Mouse (Mus musculus) intestine, embryonic 14.5 days (tissue): ENCODE measurements at regions not wholly inside any gene's neighbourhood (a gene's known extent, or its start where the extent isn't known, plus 50 kb on each side); places are given as distances from the start of the nearest gene placed in this dataset.

ENCODE experiments used
- ATAC-seq: fragments of 200-750 bp; cut with Nextera tagmentation; replicated peaks from 2 replicates; pipeline ENCODE4 v1.8.0; 2017; ENCODE audit warnings: low read depth, moderate number of reproducible peaks, moderate TSS enrichment, moderate library complexity; ENCODE audit not compliant: low FRiP score, low TSS enrichment
- DNase-seq: peaks from one replicate; pipeline ENCODE4 v3.0.0-alpha.2; 2018; ENCODE audit warnings: low spot score
- H3K27ac ChIP-seq: fragments of 300-500 bp; sonication (generic); 2 replicates; pipeline ENCODE4 v1.5.1; 2014; ENCODE audit warnings: low read depth, mild to moderate bottlenecking, control low read depth
- H3K27me3 ChIP-seq: fragments of 300-500 bp; sonication (generic); replicated peaks from 2 replicates; pipeline ENCODE4 v1.6.1; 2014; ENCODE audit warnings: low read length, control low read depth; ENCODE audit not compliant: control insufficient read depth, insufficient read depth
- H3K36me3 ChIP-seq: fragments of 300-500 bp; sonication (generic); 2 replicates; pipeline ENCODE4 v1.6.1; 2014; ENCODE audit warnings: low read length, control low read depth; ENCODE audit not compliant: control insufficient read depth, insufficient read depth
- H3K4me1 ChIP-seq: fragments of 300-500 bp; sonication (generic); replicated peaks from 2 replicates; pipeline ENCODE4 v1.6.1; 2014; ENCODE audit warnings: low read length, control low read depth, mixed read lengths; ENCODE audit not compliant: control insufficient read depth, insufficient read depth
- H3K4me2 ChIP-seq: fragments of 300-500 bp; sonication (generic); 2 replicates; pipeline ENCODE4 v1.6.1; 2014; ENCODE audit warnings: low read length
- H3K4me3 ChIP-seq: fragments of 300-500 bp; sonication (generic); 2 replicates; pipeline ENCODE4 v1.5.1; 2014; ENCODE audit warnings: low read depth, low read length, control low read depth, mixed read lengths
- H3K9ac ChIP-seq: fragments of 300-500 bp; sonication (generic); 2 replicates; pipeline ENCODE4 v1.6.1; 2014; ENCODE audit warnings: mild to moderate bottlenecking, low read length
- H3K9me3 ChIP-seq: fragments of 300-500 bp; sonication (generic); 2 replicates; pipeline ENCODE4 v1.6.1; 2016; ENCODE audit warnings: low read length, control low read depth; ENCODE audit not compliant: control insufficient read depth
- WGBS: fragments of 180-500 bp; shearing (Covaris S2); extraction: QIAGEN DNeasy Blood & Tissue Kit; methylation state at CpG from one replicate; pipeline ENCODE4 v1.1.7; 2014; 5-methylcytosine and 5-hydroxymethylcytosine counted together

DNA sequence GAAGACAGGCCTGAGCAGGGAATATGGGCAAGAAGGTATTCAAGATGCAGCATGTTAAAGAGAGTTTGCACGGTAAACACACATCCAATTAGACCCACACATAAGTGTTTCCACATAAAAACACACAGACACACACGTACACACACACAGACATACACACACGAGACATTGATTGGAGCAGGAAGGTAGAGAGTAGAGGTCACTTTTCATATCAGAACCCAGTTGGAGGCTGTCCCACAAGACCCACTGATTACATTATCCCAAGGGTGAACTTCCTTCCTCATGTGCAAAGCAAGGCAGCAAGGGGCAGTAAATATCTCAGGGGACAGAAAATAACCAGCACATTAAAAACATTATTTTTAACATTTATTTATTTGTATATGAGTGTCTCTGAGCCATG lies 78.2 kb upstream of the Tnfaip3 start:
- Histone ChIP-seq H3K4me3 (no peak overlapping the region), H3K4me2 (no peak overlapping the region), H3K9me3 (no peaks in the 10 kb centered on the region), H3K4me1 (no peaks in the 10 kb centered on the region), H3K27ac (no peak overlapping the region), H3K36me3 (no peaks in the 10 kb centered on the region), H3K9ac (no peak overlapping the region), H3K27me3 (no peaks in the 10 kb centered on the region)
- DNase-seq, result no peak
- WGBS, result 79% methylated on average over 3 of the region's 3 CpGs
- ATAC-seq, result no peak

DNA sequence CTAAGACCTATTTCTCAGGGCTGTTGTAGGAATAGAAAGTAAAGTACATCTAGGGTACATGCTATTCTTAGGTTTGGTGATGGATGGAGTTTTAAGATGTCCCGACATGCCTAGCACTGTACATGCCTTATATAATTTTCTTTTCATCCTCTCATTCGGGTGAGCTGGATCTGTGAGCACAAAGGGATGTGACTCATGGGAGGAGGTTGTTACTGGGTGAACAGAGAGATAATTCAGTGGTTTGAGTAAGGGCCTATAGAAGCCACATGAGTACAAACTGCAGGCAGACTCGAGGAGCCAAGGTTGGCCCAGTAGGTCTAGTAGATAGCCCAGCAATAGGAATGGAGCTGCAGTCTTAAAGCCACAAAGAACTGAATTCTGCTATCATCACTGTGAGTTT lies 76.5 kb upstream of the Tnfaip3 start:
- H3K4me2 ChIP-seq, result no peak overlapping the region
- H3K27me3 ChIP-seq, result no peaks in the 10 kb centered on the region
- H3K27ac ChIP-seq, result no peak overlapping the region
- DNase-seq (no peak), ATAC-seq (no peak)
- no peak overlapping the region for H3K4me3 ChIP-seq
- 83% methylated on average over 3 of the region's 3 CpGs for WGBS
- H3K36me3 ChIP-seq, result no peaks in the 10 kb centered on the region
- H3K4me1 ChIP-seq, result no peaks in the 10 kb centered on the region
- H3K9me3 ChIP-seq, result no peaks in the 10 kb centered on the region
- H3K9ac ChIP-seq, result no peak overlapping the region

DNA sequence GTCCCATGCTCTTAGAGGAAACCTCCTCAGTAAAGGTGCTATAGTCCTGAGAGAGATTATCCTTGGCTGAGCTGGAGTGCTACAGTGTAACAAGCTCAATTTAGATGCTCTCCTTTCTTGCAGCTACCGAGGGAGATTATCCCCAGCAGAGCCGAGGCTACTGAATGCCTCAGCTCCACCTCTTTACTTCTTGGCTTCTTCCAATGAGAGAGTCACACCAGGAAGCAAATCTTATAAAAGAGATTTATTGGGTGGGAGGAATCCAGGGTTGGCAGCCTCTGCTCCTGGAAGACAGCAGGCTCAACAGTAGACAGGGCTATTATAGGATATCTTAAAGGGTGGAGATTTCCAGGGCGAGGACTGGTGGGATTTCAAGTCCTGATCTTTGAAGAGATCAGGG lies 75.7 kb upstream of the Tnfaip3 start:
- DNase-seq (no peak), ATAC-seq (no peak)

GRCm38 (mm10) chr10:19086995-19087394 lies 71.5 kb upstream of the Tnfaip3 start:
- 81% methylated on average over 1 of the region's 1 CpGs for WGBS
- no peak for ATAC-seq
- H3K4me3 ChIP-seq, result no peak overlapping the region
- H3K27me3 ChIP-seq, result no peaks in the 10 kb centered on the region
- H3K36me3 ChIP-seq, result no peaks in the 10 kb centered on the region
- H3K9ac ChIP-seq, result no peak overlapping the region
- no peaks in the 10 kb centered on the region for H3K4me1 ChIP-seq
- H3K4me2 ChIP-seq, result no peak overlapping the region
- H3K27ac ChIP-seq, result no peak overlapping the region
- H3K9me3 ChIP-seq, result no peaks in the 10 kb centered on the region
- DNase-seq, result no peak

More for the DNA sequence above, 75.7 kb upstream of the Tnfaip3 start:
- 65% methylated on average over 3 of the region's 3 CpGs for WGBS
- Histone ChIP-seq H3K9ac (no peak overlapping the region), H3K36me3 (no peaks in the 10 kb centered on the region), H3K4me1 (no peaks in the 10 kb centered on the region), H3K27me3 (no peaks in the 10 kb centered on the region), H3K4me3 (no peak overlapping the region), H3K27ac (no peak overlapping the region), H3K9me3 (no peaks in the 10 kb centered on the region), H3K4me2 (no peak overlapping the region)

- DNase-seq (no peak), ATAC-seq (no peak)
- 90% methylated on average over 4 of the region's 4 CpGs for WGBS
- no peak overlapping the region for H3K4me3 ChIP-seq
- H3K9ac ChIP-seq, result no peak overlapping the region
- H3K4me1 ChIP-seq, result no peaks in the 10 kb centered on the region
- no peak overlapping the region for H3K27ac ChIP-seq
- no peaks in the 10 kb centered on the region for H3K9me3 ChIP-seq
- H3K4me2 ChIP-seq, result no peak overlapping the region
- no peaks in the 10 kb centered on the region for H3K27me3 ChIP-seq
- no peaks in the 10 kb centered on the region for H3K36me3 ChIP-seq
Measured at GRCm38 (mm10) chr10:19082136-19082535, 66.7 kb upstream of the Tnfaip3 start.

GRCm38 (mm10) chr10:19078047-19078446 lies 62.6 kb upstream of the Tnfaip3 start:
- Histone ChIP-seq H3K9me3 (no peaks in the 10 kb centered on the region), H3K27ac (no peak overlapping the region), H3K4me2 (no peak overlapping the region), H3K9ac (no peak overlapping the region), H3K27me3 (no peaks in the 10 kb centered on the region), H3K4me3 (no peak overlapping the region), H3K36me3 (no peaks in the 10 kb centered on the region), H3K4me1 (no peaks in the 10 kb centered on the region)
- no peak for ATAC-seq
- whole genome bisulfite sequencing, result 84% methylated on average over 4 of the region's 4 CpGs
- DNase-seq, result no peak

GRCm38 (mm10) chr10:19068377-19068776 lies 52.9 kb upstream of the Tnfaip3 start:
- no peak overlapping the region for H3K9ac ChIP-seq
- H3K4me2 ChIP-seq, result no peak overlapping the region
- no peaks in the 10 kb centered on the region for H3K27me3 ChIP-seq
- no peaks in the 10 kb centered on the region for H3K36me3 ChIP-seq
- WGBS, result 84% methylated on average over 5 of the region's 5 CpGs
- H3K4me3 ChIP-seq, result no peak overlapping the region
- DNase-seq, result no peak
- H3K4me1 ChIP-seq, result no peaks in the 10 kb centered on the region
- no peak overlapping the region for H3K27ac ChIP-seq
- ATAC-seq, result no peak
- H3K9me3 ChIP-seq, result no peaks in the 10 kb centered on the region

DNA sequence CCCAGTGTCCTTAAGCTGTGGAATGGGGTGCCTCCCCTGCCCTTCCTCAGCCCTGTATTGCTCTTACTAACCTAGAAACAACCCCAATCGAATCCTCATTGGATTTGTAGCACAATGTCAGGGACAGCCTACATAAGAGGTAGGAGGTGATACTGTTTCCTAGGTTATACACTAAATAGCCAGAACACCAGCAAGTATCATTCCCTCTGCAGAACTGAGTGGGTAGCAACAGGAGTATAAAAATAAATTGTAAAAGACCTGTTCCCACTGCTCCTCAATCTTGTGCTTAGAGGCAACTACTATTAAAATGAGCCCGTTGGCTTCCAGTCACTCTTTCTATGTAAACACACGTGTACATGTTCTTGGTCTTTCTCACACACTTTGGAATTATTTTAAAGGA lies 52.2 kb upstream of the Tnfaip3 start:
- H3K4me1 ChIP-seq, result no peaks in the 10 kb centered on the region
- no peak for ATAC-seq
- H3K4me3 ChIP-seq, result no peak overlapping the region
- H3K9ac ChIP-seq, result no peak overlapping the region
- H3K27me3 ChIP-seq, result no peaks in the 10 kb centered on the region
- no peak overlapping the region for H3K4me2 ChIP-seq
- H3K9me3 ChIP-seq, result no peaks in the 10 kb centered on the region
- H3K27ac ChIP-seq, result no peak overlapping the region
- H3K36me3 ChIP-seq, result no peaks in the 10 kb centered on the region
- 83% methylated on average over 3 of the region's 3 CpGs for WGBS
- DNase-seq, result no peak

- ATAC-seq (no peak), DNase-seq (no peak)
- Histone ChIP-seq H3K27me3 (no peaks in the 10 kb centered on the region), H3K9ac (no peak overlapping the region), H3K4me1 (no peaks in the 10 kb centered on the region; the same call in 1 of the 2 replicates), H3K9me3 (no peaks in the 10 kb centered on the region), H3K4me3 (no peak overlapping the region), H3K27ac (no peak overlapping the region), H3K36me3 (no peaks in the 10 kb centered on the region), H3K4me2 (no peak overlapping the region)
- WGBS, result 87% methylated on average over 5 of the region's 5 CpGs
Measured at GRCm38 (mm10) chr10:19066821-19067350, 51.4 kb upstream of the Tnfaip3 start.
